Mouse (Mus musculus) neural tube, postnatal 0 days (tissue): ENCODE measurements around the gene Cacna1c. TPM values are rescaled to one million over a fixed set of nuclear protein-coding genes. Genes with fewer than 3 reads are reported as not detected.

Experiments
- polyA plus RNA-seq: library from polyadenylated mRNA; unstranded; fragments of >200 nt; fragmentation: Nextera tagmentation; extraction: Ambion mirVana; gene quantifications from 2 replicates; pipeline ENCODE4 v1.2.1, GENCODE M21; 2015

The Cacna1c gene
- 4.9 and 6.7 TPM in 2 replicates for polyA plus RNA-seq

DNA sequence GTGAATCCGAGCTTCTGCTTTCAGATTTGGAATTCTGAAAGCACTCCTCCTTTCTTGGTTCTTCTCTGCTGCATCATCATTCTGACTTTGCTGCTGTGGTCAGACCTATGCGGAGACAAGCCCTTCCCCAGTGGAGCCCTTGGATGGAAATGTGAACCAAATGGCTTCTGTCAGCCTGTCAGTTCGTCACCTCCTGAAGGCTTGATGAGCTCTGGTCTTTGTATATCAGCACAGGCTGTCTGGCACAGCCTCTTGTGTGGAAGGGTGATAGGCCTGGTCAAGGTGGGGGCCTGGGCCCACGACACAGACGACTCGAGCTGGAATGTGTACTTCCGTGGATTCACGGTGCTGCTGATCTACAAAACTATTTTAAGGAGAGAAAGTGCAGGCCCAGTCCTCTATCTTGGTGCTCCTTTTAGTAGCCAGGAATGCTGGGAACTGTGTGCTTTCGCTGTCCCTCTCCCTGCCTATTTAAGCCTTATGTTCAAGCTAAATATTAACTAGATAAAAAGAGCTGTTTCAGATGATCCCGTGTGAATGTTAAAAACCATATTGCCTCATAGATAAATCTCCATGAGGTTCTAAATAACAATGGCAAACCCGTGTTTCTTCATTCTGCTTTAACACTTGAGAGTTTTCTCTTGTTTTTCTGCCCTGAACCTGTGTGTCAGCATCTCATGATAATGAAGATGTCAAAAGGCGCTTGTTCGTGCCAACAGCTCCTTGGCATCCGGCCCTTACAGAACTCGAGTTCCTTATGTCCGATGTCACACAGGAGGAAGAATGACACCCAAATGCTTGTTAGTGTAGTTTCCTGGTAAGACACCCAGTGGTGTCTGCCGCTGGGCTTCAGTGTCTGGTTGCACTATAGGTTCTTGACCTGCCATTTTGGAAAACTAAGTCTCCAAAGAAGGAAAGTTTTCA, at the start of gene Cacna1c:
Gene Cacna1c (minus strand): TSS at position 37 of the 924 bp plus-strand sequence.

DNA sequence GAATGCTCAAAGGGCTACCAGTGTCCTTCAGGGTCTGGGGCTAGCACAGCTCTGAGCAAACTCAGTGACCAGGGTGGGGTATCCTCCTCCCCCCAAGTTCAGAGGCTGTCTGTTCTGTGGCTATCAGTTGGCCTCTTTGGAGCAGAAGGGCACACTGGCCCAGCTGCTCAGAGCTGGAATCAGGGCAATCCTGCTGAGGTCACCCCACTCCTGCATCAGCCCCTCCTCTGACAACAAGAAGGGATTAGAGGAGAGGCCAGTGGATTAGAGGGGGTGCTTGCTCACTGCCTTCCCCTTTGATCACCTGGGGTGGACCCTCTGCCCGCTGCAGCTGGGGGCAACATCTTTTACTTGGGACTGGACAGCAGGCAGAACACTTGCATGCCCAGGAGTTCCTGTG, 40.0 kb upstream of the Cacna1c start, which contains the start of gene Cacna2d4:
Gene Cacna2d4 (plus strand): TSS at position 286 of the 400 bp plus-strand sequence.

DNA sequence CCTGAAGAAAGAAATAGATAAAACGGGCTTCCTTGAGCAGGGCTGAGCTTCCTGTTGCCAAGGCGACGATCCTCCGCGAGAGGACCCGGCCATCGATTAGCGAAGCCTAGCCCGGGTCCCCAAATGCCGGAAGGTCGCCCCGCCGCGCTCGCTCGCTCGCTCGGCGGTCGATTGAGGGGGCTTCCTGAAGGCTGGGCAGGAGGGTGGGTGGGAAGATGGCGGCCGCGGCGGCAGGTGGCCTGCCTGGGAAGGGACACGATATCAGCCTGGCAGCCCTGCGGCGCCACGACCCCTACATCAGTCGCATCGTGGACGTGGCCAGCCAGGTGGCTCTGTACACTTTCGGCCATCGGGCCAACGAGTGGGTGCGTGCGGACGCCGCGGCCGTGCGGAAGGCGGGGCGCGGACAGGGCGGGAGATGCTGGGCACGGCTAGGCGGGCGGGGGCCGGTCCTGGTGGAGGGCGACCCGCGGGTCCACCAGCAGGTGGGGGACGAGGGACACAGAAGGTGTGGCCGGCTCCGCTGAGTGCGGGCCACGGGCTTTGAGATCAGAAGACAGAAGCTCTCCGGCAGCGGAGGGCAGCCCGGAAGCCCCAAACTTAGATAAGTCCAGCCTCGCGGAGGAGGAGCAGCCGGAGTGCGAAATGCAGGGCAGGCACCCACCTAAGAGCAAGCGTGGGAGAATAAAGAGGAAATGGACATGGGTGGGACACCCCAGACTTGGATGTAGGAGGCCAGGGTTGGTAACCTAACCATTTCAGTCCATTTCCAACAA, 21.0 kb downstream of the Cacna1c start, which contains the start of gene Dcp1b:
Gene Dcp1b (plus strand): TSS at position 176 of the 776 bp plus-strand sequence.

DNA sequence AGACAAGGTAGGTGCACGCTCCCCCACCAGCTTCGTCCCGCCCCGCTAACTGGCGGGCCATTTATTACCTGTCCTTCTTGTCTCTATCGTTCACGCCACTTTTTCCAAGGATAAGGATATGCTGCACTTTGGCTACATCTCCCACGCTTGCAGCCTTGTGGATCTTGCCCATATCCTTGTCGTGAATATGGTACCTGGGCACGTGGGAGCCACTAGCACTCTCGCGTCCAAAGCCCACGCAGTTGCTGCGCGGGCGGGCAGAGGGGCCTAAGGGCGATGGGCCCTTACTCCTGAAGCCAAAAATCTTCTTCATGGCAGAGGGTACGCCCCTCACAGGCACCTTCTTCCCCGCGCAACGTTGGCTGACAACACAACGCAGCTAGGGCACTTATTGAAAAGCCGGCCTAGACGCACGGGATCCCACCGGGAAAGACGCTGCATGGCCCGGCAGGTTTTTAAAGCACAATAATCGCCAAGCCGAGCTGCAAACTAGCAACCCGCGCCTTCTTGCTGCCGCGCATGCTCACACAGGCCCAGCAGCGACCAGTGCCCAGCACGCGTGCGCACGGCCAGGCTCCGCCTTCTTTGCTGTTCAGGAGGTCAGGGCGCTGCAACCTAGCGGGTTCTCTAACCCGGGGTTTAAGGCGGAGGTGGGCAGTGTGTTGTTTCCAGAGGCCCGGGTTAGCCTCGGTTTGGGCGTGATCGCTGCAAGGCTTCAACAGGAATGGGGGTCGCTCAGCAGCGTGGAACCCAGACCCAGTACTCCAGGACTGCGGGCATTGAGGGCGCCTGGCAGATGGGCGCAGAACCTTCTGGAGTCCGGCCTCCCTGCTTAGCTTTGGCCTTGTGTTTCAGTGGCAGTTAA, 634.2 kb downstream of the Cacna1c start, which contains the start of gene Ankrd26:
Gene Ankrd26 (minus strand): TSS at position 482 of the 865 bp plus-strand sequence.

Other genes starting within 250 kb of the Cacna1c start
- gene Dcp1b, start 21.2 kb downstream of the Cacna1c start, polyA plus RNA-seq, result 8.3 and 10.5 TPM in 2 replicates
- 0.74 and 1.3 TPM in 2 replicates for gene Cacna2d4, start 40.1 kb upstream of the Cacna1c start, polyA plus RNA-seq
- 16.2 and 18.3 TPM in 2 replicates for gene Lrtm2, start 134.3 kb upstream of the Cacna1c start, polyA plus RNA-seq
- gene Adipor2, start 221.3 kb upstream of the Cacna1c start, polyA plus RNA-seq, result 39.0 and 39.2 TPM in 2 replicates